Mouse (Mus musculus): ENCODE results near the gene Poc1a.
A peak's percentile ranks its signal among the peaks of the same experiment; 100 is the strongest.

- no peak for TF ChIP-seq CTCF (IDR thresholded peaks at IDR 0.05; ENCODE audit: extremely low read depth, insufficient read depth, low read length)
- TF ChIP-seq POLR2A (IDR thresholded peaks at IDR 0.05; ENCODE audit: extremely low read depth, insufficient read depth, low read length): peak; percentile 68
These were observed at the start of gene Poc1a for GRCm38 (mm10) chr9:106280808-106281544.
